Mouse (Mus musculus): ENCODE measurements around the gene Dynlt3.
"Not testable (repeated sequence)": the region's sequence is repeated elsewhere in the genome, so short reads cannot be mapped to it uniquely, and the experiment has no call there.

The Dynlt3 gene

GRCm38 (mm10) chrX:9662391-9663111 lies at the start of gene Dynlt3:
Dynlt3 (minus strand) TSS chrX:9663003.
- peak; percentile 76 for DNase-seq

- no peak for DNase-seq
These were observed 37.0 kb upstream of the Dynlt3 start for GRCm38 (mm10) chrX:9699815-9700214.

- no peak for DNase-seq
These were observed 33.2 kb upstream of the Dynlt3 start for GRCm38 (mm10) chrX:9695997-9696396.

DNA sequence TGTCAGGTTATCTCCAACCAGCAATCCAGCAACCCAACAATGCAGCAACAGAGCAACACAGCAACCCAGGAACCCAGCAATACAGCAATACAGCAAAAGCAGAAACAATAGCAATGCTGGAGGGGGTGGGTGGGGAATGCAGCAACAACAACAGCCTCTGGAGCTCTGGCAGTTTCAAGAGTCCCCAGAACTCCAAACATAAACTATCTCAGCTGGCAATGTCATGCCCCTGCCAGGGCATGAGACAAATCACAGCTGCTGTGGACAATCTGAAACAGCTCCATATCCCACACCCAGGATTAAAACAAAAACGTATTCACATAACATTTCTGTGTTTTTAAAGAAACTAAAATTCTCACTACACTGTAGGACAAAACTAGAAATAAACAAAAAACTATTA lies 9.2 kb upstream of the Dynlt3 start:
- no peak for DNase-seq

GRCm38 (mm10) chrX:9671418-9671817 lies 8.6 kb upstream of the Dynlt3 start:
- DNase-seq, result no peak

DNA sequence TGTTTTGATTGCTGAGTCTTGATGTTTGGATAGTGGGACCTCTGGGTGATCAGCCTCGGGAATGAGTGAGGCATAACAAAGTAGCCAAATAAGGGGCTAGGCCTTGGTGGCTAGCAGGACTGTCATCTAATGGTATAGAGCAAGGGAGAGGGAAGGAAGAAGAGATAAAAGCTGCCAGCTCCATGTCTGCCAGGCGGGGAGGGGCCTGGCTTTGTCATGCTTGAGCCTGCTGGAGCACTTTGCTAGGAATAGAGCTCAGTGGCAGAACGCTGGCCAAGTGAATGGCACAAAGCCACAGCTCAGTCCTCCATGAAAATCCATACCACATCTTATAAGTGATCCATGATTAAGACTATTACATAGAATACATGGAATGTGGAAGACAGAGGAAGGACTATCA lies 10.0 kb downstream of the Dynlt3 start:
- DNase-seq, result no peak

DNA sequence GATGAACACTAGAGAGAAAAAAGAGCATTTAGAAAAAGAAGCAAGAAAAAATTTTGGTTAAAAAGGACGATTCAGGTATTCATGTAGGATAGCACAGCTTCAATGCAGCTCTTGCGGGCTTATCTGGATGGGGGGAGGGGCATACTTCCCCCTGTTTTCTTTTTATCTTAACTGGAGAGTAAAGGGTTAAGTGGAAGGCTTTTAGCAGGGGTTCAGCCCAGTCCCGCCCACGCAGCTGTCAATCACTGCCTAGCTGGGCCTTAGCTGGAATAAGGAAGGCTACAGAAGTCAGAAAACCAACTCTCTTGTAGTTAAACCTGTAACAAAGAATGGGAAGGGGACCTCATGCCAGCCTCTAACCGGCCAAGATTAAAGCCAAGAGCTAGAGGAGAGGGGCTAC lies 22.2 kb downstream of the Dynlt3 start:
- DNase-seq, result not testable (repeated sequence)

DNA sequence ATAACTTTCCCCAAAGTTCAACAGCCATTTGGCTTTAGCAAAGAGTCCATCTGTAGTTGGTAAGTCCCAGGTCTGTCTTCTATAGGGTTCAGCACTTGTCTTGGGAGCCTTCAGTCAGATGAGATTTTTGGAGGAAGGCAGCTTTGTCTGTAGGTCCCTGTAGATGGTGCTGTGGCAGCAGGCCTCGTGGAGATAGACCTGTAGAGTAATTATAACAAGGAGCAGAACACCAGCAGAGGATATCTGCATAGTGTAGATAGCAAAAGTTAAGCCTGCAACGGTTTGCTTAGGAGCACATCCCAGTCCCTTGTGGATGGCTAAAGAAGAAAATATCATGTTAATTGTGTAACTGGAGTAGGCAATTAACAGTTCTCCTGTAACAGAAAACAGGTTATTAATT lies 22.7 kb downstream of the Dynlt3 start:
- DNase-seq, result not testable (repeated sequence)
